Mouse (Mus musculus): Measurements from ENCODE around the gene Trim8.

Trim8 gene

DNA sequence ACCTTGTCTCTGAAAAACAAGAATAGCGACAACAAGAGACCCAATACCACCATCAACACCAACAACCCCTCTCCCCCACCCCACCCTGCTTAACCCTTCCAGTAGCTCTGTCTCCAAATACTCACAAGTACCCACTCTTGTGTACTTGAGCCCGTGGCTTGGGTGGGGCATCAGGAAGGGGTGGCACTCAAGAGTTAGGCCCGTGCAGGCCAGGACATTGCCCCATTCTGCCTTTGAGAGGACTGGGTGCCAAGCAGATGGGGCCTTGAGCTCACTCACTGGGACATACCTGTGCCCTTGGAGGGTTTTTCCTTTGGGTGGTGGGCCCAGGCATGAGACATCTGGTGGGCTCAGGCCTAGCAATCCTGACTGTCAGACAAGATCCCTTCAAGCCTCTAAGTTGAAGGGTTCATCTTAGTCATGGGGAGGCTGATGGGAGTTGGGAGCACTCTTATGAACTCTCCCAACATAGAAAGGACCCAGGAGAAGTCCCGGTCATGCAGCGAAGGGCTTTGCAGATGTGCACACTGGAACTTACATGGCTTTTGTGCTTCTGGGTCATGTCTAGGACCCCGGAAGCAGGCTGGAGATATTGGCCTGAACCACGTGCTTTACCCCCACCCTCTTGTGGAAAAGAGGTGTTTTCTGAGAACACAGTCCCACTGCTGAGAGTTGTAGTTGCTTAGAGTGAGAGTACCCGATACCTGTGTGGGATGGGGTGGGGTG, 4.3 kb downstream of the Trim8 start:
- no peak for DNase-seq

DNA sequence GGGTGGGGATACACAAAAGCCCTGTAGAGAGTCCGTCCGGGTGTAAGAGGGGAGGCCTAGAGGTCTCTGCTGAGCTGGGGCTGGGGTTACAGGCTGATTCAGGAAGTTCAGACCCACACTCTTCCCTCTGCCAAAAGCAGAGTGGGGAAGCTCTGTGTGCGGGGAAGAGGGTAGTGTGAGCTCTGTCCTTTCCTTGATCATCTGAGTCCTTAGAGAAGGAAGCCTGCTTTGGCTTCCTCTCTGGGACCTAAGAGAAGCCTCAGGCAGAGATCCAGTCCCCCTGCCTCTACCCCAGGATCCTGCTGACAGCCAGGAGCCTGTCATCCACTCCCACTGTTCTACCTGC, 4.8 kb downstream of the Trim8 start:
- DNase-seq: peak in 1 of 2 experiments; percentile 16

DNA sequence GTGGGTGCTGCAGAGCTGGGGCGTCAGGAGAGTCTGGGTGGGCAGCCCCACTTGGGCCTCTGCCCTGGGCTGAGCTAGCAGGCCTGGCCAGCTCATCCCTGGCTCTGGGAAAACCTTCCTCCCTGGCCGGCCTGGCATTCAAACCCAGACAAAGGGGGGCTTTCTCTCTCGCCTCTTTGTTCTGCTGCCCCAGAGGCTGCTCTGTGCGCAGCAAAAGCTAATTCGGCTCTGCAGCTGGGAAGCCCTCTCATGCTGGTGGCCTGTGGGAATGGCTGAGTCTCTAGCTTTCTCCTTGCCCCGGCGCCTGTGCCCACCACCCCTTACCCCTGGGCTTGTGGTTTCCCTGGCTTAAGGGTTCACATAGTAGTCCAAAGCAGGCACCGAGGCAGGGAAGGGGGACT, 5.7 kb downstream of the Trim8 start:
- DNase-seq: peak in 1 of 2 experiments; percentile 17

DNA sequence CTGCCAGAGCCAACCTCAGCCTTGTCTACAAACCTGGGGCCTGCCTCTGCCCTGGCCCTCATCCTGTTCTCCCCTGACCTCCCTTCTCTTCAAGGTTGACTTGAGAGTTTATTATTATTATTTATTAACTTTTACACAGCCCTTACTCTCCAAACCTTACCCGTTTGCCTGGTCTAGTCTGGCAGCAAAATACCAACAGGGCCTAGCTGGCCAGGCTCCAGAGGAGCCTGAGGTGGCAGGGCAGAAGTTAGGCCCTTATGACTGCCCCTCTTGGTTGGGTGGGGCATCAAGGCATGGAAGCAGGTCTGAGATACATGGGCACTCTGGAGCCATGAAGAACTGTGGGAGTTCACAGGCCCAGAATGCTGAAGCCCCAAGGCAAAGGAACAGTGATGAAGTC, 6.3 kb downstream of the Trim8 start:
- peak; percentile 87 to 89 for DNase-seq

DNA sequence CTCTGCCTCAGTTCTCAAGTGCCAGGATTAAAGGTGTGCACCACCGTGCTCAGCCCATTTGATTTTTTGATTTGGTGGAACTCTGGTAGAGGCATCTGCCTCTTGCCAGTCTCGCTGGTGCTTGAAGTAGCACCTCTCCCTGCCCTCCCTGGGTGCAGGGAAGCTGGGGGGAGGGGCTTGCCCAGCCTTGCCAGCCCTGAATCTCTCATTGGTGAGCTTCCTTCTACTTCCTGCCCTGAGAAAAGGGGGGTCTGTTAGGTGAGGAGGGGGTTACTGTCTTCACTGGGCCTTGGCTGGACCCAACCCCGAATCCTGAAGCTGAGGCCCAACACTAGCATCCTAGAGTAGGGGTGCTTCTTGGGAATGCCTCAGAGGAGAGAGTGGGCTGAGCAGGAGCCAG, 7.2 kb downstream of the Trim8 start:
- DNase-seq: peak in 1 of 2 experiments; percentile 60

DNA sequence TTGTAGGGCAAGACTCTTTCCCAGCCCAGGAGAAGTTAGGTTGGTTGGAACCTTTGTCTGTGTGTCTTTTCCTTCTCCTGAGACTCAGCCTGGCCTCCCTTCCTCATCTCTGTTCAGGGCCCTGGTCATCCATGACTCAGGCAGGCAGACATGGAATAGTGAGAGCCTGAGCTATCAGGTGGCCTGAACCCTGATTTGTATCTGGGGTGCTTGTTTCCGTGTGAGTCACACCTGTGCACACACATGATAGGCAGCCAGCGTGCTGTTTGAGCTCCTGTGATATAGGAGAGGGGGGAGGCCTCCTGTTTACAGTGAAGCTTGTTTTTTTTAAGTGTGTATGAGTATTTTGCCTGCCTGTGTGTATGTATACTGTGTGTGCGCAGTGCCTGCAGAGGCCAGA, 7.7 kb downstream of the Trim8 start:
- no peak for DNase-seq

DNA sequence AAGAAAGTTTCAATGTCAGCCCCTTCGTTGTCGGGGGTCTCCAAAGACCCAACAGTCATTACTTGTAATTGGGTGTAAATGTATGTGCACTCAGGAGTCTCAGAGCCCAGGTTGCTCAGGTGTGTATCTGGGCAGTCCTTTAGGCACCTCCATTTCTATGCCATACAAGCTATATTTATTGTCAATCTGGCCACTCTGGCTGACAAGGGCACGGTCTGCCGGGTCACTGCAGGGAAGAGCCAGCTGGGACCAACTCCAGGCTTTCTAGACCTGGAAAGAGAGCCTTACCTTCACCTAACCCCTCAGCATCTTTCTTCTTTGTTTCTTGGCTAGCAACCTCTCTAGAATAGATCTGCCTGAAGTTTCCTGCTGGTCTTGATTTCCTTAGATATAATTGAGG, 8.2 kb downstream of the Trim8 start:
- DNase-seq: no peak

DNA sequence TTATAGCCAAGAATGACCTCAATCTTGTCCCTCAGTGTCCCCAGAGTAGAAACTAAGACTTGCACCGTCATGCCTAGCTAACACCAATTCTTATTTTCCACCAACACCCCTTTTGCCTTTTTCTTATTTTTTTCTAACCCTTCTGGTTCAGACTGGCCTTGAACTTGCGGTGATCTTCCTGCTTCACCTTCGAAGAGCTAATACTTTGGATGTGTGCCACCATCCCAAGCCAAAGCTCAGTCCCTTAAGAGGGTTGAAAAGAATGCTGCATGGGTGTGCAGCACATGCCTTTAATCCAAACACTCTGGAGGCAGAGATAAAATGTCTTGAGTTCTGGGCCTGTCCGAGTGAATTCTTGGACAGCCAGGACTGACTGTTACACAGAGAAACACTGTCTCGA, 8.9 kb downstream of the Trim8 start:
- no peak for DNase-seq

DNA sequence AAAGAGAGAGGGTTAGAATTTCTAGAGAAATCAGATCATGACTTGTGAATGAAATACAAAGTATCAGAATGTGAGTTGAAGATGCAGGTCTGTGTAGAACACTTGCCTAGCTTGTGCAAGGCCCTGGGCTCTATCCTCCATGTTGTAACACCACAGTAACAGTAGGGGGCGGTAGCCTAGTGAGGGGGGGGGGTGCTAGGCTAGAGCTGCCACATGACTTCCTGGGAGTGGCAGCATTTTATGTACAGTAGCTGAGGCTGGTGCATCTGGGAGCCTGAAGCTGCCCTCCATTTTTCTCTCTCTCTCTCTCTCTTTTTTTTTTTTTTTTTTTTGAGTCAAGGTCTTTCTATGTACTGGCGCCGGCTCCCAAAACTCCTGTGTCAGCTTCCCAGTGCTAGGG, 9.3 kb downstream of the Trim8 start:
- DNase-seq: no peak

DNA sequence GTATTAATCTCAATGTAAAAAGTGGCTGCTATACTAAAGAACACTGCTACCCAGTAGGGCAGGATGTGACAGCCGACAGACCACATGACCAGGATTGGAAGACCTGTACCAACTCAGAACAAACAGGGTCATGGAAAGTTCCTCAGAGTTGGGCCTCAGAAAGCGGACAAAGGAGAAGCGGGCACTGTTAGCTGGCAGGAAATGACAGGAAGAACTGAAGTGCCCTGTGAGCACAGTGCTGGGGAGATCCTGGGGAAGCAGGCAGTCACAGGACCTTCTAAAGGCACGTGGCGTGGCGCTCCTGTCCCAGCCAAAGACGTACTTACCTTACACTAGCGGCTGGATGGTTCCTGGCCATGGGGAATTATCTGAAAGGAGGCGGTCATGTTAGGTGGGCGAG, 9.8 kb downstream of the Trim8 start:
- DNase-seq: peak in 1 of 2 experiments; percentile 76

DNA sequence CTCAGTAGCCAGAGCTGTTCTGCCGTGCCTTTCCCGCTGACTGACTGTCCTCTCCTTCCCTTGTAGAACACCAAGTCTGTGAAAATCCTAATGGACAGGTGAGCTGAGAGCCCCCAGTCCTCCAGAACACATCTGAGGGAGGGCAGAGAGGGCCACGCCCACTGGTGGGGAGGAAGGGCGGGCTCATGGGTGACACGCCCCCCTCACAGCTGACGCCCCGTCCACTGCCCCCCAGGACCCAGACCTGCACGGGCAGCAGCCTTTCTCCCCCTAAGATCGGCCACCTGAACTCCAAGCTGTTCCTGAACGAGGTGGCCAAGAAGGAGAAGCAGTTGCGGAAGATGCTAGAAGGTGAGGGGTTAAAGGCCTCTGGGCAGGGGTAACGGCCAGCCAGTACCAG, 12.9 kb downstream of the Trim8 start:
- DNase-seq: peak in 1 of 2 experiments; percentile 15

DNA sequence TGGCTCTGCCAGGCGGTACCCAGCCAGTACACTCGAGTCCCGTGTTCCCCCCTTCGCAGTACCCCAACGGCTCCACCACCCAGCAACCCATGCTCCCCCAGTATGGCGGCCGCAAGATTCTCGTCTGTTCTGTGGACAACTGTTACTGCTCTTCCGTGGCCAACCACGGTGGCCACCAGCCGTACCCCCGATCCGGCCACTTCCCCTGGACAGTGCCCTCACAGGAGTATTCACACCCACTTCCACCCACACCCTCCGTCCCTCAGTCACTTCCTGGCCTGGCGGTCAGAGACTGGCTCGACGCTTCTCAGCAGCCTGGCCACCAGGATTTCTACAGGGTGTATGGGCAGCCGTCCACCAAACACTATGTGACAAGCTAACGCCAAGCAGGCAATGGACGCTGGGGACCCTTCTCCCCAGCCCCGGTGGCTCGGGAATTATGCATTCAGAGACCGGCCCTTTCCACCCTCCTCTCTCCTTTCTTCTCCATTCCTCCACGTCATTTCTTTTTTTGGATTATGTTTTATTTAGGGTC, 13.9 kb downstream of the Trim8 start:
- DNase-seq: peak in 1 of 2 experiments; percentile 13

DNA sequence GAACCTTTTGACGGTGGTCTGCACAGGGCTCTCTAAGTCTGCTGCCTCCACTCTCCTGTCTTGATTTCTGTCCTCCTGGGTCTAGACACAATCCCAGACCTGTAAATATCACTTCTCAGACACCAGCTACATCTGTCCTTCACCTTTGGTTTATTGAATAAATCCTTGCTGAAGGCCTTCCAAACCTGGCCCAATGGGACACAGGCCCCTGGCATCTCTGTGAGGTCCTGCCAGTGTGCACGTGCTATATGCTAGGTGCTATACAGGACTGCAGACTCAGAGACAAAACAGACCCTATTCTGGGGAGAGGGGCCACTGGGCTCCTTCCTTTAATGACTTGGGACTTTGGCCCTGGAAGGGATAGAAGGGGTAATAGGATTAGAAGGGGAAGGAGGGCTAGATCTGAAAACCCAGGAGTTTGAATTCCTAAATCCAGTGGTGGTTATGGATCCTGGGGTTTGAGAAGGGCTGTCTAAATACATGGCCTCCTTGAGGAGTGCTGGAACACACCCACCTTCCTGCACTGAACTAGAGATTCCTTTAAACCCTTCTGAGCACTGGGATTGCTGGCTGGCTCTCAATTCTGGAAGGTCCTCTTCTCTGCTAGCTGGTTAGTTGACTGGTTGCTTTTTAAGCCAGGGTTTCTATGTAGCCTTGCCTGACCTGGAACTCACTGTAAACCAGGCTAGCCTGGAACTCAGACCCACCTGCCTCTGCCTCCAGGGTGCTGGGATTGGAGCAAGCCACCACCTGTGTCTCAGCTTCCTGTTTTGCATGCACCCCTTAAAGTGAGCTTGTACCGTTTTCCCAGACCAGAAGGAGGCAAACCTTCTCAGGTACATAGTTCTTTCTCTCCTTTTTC, 15.4 kb downstream of the Trim8 start:
- peak in 1 of 2 experiments; percentile 28 for DNase-seq

DNA sequence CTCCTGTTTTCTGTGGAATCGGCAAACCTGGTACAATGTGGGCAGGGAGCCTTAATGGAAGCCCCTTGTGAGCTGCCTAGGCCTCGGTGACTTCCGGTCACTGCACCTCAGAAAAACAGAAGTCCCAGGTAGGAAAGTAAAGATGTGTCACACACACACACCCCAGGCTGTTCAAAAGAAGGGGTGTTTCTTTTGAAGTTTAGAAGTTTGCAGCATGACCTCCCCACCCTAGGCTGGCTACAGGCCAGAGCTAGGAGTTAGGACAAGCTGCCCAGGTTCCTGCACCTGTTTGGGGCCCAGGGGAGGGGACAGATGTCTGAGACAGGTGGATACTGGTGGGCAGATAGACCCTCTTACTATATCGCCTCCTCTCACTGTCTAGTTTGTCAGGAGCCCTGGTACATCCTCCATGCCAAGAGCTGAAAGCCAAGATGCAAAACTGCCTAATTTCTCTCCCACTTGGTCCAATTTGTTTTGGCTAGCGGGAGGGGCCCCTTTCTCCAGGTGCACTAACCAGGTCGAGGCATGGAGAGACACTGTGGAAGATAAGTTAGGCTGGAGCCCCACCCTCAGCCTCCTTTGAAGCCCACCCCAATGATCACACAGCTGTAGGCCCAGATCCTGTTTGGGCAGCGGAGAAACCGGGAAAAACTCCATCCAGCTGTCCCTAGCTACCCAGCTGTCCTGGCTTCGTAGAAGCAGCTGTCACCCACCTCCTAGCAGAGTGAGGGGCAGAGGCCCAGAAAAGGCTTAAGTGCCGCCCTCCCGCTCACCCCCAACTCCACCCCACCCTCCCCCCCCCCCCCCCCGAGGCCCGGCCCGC, 16.2 kb downstream of the Trim8 start:
- DNase-seq: peak in 1 of 2 experiments; percentile 56

DNA sequence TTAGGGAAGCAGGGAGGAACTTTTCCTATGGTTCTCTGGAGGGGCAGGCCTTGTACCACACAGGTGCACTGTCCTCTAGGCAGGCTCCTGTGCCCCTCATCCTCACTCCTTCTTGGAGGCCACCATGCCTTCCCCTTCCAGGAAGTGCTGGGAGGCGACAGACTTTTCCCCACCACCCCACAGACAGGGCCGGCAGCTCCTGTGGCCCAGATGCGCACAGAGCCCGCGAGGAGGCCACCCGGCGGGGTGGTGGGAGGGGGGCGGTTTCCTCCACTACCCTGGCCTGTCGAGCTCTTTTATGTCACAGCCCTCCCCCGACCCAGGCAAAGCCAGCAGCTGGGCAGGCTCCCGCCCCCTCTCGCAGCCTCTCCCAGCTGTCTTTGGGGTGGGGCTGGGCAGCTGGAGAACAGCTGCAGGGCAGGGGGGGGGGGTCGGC, 16.9 kb downstream of the Trim8 start:
- peak in 1 of 2 experiments; percentile 48 for DNase-seq

DNA sequence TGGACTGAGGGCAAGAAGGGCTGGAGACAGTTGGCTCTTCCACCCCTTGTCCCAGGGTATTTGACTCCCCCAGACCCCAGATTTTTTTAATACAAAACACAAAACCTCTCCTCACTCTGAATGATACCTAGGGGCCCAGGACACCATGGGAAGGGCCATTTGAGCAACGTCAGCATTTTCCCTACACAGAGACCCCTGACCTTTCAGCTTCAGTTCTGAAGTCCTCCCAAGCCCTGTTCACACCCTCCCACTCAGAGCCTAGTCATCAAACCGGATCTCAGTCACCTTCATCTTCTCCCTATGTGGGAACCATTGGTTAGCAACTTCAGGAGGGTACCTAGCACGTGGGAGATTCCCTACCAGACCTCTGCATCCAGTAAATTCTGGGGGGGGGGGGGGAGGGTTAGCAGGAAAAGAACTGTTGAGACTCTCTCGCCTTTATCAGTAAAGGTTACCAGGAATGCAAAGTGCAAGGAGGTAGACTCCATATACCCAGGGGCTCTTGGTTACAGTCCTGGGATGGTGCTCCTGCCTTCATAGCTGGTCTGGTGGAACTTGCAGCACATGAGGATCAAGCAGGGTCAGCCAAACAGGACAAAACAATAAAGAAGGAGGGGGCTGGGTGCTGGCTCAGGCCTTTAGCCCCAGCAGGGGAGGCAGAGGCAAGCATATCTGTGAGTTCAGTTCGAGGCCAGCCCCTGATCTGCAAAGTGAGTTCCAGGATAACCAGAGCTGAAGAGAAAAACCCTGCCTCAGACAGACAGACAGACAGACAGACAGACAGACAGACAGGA, 17.5 kb downstream of the Trim8 start:
- peak in 1 of 2 experiments; percentile 13 for DNase-seq

DNA sequence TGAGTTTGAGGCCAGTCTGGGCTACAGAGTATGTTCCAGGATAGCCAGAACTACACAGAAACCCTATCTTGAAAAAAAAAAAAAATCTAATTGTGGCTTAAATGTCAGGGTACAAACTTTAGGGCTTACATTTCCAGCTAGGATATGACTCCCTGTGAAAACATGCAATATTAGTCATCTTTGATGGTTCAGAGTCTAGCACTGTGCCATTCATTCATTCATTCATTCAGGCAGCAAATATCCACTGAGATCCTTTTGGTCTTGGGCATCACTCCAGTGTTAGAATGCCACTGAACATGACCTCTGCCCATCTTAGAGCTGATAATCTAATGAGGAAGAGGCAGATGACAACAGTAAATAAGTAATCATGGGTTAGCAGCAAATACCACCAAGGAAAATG, 20.2 kb downstream of the Trim8 start:
- no peak for DNase-seq

DNA sequence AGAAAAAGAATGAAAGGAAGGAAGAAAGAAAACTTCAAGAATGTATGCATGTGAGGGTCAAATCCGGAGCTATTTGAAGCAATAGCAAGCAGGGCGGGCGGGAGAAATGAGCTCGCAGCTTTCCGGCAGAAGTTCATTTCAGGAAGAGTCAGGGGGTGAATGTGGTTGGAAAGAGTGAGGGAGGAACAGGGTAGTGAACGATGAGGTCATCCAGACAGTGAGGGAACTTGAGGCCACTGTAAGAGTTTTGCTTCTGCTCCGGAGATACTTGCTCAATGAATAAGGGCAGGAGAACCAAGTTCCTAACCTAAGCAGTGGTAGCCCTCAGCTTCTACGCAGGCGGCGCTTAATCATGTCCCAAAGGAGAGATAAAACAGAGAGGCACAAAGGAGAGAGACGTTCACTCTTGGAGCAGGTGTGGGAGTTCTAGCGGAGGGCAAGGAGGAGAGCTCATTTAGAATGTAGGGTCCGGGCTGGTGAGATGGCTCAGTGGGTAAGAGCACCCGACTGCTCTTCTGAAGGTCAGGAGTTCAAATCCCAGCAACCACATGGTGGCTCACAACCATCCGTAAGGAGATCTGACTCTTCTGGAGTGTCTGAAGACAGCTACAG, 21.0 kb downstream of the Trim8 start:
- peak in 1 of 2 experiments; percentile 16 for DNase-seq

DNA sequence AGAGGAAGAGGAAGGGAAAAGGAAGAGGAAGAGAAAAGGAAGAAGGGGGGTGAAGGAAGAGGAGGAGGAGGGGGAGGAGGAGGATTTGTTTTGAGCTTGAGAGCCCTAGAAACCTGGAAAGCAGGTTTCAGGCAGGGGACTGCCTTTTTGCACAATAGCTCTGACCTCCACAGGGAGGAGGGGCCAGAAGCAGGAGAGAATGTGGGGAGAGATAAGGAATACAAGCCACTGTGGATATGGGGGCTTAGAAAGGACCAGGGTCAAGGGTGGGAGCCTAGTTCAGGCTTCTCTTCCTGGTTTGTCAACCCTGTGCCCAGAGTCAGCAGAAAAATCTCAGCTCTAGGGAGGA, 21.6 kb downstream of the Trim8 start:
- no peak for DNase-seq

DNA sequence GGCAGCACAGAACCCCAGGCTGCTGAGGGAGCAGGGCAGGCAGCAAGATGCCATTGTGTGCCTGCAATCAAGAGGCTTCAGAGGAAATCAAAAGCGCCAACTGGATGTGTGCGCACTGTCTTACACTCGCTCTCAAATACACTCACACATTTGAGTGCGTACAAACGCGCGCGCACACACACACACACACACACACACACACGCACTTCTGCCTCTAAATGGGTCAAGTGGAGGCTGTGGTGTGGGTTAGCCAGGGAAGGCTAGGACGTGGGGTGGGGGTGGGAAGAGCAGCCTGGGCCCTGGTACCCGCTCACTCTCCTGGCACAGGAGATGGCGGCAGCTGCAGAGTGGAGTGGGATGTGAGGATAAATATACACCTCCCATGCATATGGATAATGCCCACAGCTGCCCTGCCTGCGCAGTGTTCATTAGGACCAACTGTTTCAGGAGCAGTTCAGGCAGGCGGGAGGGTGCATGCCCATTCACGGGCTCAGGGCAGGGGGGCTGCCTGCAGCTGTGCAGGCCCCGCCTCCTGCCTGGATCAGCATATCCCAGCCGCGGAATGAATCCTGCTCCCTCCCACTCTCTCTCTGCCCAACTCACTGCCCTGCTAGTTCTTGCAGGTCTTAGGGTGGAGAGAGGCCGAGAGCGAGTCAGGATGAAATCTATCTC, 22.1 kb downstream of the Trim8 start:
- peak; percentile 68 to 69 for DNase-seq

DNA sequence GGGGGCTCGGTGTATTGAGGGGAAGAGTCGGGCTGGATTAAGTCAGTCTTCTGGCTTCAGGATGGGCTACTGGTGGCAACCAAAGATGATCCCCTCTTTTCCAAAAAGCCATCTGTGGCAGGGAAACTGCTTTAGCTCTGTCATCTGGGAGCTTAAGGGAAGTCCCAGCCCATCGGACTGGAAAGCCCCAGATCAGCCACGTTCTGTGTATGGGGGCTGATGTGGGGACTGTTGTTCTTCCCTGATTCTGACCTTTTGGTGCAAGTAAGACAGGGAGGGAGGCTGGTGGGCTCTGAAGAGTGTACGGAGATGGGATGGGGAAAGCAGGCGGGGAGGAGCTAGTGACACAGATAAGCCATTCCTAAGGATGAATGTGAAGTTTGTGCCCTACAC, 22.6 kb downstream of the Trim8 start:
- DNase-seq: peak in 1 of 2 experiments; percentile 5

Measured in kidney, postnatal 36 days (tissue).